Mouse (Mus musculus) hindbrain, embryonic 15.5 days (tissue): ENCODE measurements around the gene Wnt1. TPM values are rescaled to one million over a fixed set of nuclear protein-coding genes. Genes with fewer than 3 reads are reported as not detected.

Experiments
- ATAC-seq: fragments of 200-750 bp; cut with Nextera tagmentation; 2 replicates; pipeline ENCODE4 v1.8.0; 2017; ENCODE audit warnings: low read depth, moderate number of reproducible peaks, moderate TSS enrichment; ENCODE audit not compliant: low FRiP score
- H3K27ac ChIP-seq: fragments of 300-500 bp; sonication (generic); replicated peaks from 2 replicates; pipeline ENCODE4 v1.5.1; 2015; ENCODE audit warnings: mild to moderate bottlenecking, inconsistent platforms
- H3K27me3 ChIP-seq: fragments of 300-500 bp; sonication (generic); 2 replicates; pipeline ENCODE4 v1.6.1; 2015; ENCODE audit warnings: control low read depth, inconsistent platforms
- H3K36me3 ChIP-seq: fragments of 300-500 bp; sonication (generic); 2 replicates; pipeline ENCODE4 v1.6.1; 2015; ENCODE audit warnings: control low read depth, inconsistent platforms
- H3K4me1 ChIP-seq: fragments of 300-500 bp; sonication (generic); replicated peaks from 2 replicates; pipeline ENCODE4 v1.6.1; 2015; ENCODE audit warnings: control low read depth, inconsistent platforms
- H3K4me2 ChIP-seq: fragments of 300-500 bp; sonication (generic); 2 replicates; pipeline ENCODE4 v1.6.1; 2015; ENCODE audit warnings: moderate library complexity, mild to moderate bottlenecking, inconsistent platforms
- H3K4me3 ChIP-seq: fragments of 300-500 bp; sonication (generic); 2 replicates; pipeline ENCODE4 v1.5.1; 2015; ENCODE audit warnings: mild to moderate bottlenecking, inconsistent platforms
- H3K9ac ChIP-seq: fragments of 300-500 bp; sonication (generic); 2 replicates; pipeline ENCODE4 v1.6.1; 2015; ENCODE audit warnings: inconsistent platforms
- H3K9me3 ChIP-seq: fragments of 300-500 bp; sonication (generic); 2 replicates; pipeline ENCODE4 v1.6.1; 2016; ENCODE audit warnings: control low read depth, inconsistent platforms
- WGBS: fragments of 180-500 bp; shearing (Covaris S2); methylation state at CpG from one replicate; pipeline ENCODE4 v1.1.7; 2015; 5-methylcytosine and 5-hydroxymethylcytosine counted together
- polyA plus RNA-seq: library from polyadenylated mRNA; unstranded; fragments of >200 nt; fragmentation: Nextera tagmentation; extraction: Ambion mirVana; gene quantifications from 2 replicates; pipeline ENCODE4 v1.2.1, GENCODE M21; 2015

Gene Wnt1
- polyA plus RNA-seq, 1 experiment from 2014 or later, result 2.5 TPM

DNA sequence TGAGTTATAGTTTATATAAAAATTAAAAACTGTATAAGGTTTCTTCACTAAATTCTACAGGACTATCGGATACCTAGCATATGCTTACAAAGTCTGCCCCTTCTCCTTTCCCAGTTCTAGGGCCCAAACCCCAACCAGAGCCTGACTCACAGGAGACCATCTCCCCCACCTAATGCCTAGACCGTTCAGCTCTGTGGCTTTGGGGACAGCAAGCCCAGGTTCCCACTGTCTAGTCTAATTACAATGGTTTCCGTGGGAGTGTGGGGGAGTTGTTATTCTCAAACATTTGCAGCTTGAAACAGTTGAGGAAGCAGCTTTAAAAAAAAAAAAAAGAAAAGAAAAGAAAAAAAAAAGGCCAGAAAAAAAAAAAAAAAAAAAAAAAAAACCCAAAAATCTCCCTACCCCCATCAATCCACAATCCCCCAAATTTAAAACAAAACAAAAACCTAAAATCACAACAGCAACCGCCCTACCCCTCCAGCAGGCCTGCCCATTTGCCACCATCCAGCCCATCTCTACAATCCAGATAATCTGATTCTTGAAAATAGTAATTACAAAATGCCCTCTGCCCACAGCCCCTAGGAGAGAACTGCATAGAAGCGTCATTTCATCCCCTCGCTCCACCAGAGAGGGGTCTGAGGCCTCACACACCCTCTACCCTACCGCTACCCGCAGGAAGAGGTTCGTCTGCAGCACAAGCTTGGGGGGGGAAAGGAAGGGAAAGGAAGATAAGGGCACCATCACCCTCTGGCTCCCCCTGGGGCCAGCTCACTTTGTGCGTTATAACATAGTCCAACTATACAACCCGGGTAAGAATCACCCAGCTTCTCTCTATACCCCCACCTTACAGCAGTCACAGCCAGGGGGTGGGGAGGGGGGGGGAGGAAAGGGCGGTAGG lies 42.8 kb downstream of the Wnt1 start:
- Histone ChIP-seq H3K27ac (peak overlapping the region; percentile 89; the same call in 1 of the 2 replicates), H3K4me2 (peak overlapping the region; percentile 63; the same call in 1 of the 2 replicates), H3K9ac (no peak overlapping the region), H3K4me3 (no peak overlapping the region), H3K4me1 (peaks cover 11% of the 10 kb centered on the region), H3K36me3 (peaks cover 46% of the 10 kb centered on the region), H3K27me3 (no peaks in the 10 kb centered on the region), H3K9me3 (no peaks in the 10 kb centered on the region)
- WGBS, result 62% methylated on average over 12 of the region's 12 CpGs
- no peak for ATAC-seq

DNA sequence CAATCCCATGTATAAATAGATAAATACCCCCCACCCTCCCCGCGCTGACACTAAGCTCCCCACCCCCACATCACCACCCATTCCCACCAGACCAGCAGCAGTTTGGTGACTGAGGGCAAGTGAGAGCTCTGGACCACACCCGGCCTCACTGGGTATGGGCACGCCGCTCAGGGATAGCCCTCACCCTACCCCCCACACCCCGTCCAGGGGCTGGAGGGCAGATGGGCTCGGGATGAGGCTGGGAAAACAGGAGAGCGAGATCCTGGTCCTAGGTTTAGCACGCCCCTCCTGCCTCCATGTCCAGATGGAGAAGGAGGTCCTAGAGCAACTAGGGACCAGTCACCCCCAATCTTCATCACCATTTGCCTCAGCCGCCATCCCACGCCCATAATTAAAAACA lies 43.6 kb downstream of the Wnt1 start:
- no peaks in the 10 kb centered on the region for H3K9me3 ChIP-seq
- no peak overlapping the region for H3K27ac ChIP-seq
- H3K4me2 ChIP-seq, result no peak overlapping the region
- WGBS, result 91% methylated on average over 11 of the region's 11 CpGs
- H3K4me3 ChIP-seq, result no peak overlapping the region
- H3K4me1 ChIP-seq, result peaks cover 11% of the 10 kb centered on the region
- no peak for ATAC-seq
- H3K36me3 ChIP-seq, result peaks cover 55% of the 10 kb centered on the region
- no peak overlapping the region for H3K9ac ChIP-seq
- H3K27me3 ChIP-seq, result no peaks in the 10 kb centered on the region

GRCm38 (mm10) chr15:98834059-98834458 lies 44.4 kb downstream of the Wnt1 start:
- no peak for ATAC-seq

GRCm38 (mm10) chr15:98835291-98835690 lies 45.6 kb downstream of the Wnt1 start:
- H3K4me3 ChIP-seq, result no peak overlapping the region
- H3K4me1 ChIP-seq, result 0 out of 2 replicates have a peak, but pooled peaks cover 4% of the 10 kb centered on the region
- peaks cover 70% of the 10 kb centered on the region for H3K36me3 ChIP-seq
- WGBS, result 95% methylated on average over 14 of the region's 14 CpGs
- no peak overlapping the region for H3K9ac ChIP-seq
- no peak overlapping the region for H3K4me2 ChIP-seq
- no peak for ATAC-seq
- no peaks in the 10 kb centered on the region for H3K27me3 ChIP-seq
- no peaks in the 10 kb centered on the region for H3K9me3 ChIP-seq
- no peak overlapping the region for H3K27ac ChIP-seq

More at GRCm38 (mm10) chr15:98834059-98834458, 44.4 kb downstream of the Wnt1 start:
- Histone ChIP-seq H3K36me3 (peaks cover 58% of the 10 kb centered on the region), H3K4me3 (no peak overlapping the region), H3K4me2 (no peak overlapping the region), H3K27me3 (no peaks in the 10 kb centered on the region), H3K9me3 (no peaks in the 10 kb centered on the region), H3K9ac (no peak overlapping the region), H3K27ac (no peak overlapping the region), H3K4me1 (peaks cover 11% of the 10 kb centered on the region)
- WGBS, result 87% methylated on average over 13 of the region's 13 CpGs

DNA sequence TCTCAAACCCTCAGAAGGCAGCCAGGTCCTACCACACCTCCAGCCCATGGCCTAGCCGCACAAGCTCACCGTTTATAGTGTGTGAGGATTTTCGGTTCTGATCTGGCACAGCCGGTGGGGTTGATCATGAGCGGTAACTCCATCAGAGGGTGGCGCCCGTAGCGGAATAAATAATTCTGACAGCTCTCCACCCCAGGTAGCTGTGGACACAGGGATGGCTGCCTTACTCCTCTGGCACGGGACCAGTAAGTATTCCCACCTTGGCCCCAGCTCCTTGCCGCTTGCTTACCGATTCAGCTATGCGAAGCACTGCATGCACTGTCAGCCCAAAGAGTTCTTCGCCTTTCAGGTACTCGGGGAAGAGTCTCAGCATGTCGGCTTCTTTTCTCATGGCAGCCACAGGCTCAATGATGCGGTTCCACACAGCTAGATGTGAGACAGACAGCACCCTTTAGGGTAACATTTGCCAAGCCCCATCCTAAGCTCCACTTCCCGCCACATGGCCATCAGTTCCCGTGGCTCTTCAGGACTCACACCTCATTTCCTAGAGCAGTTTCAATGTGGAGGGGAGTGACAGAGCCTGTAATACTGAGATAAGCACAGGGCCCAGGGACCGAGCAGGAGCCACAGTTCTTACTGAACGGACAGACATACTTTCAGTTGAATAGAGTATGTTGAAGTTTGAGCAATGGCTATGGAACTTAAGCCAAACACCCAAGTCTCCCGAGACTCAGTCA lies 47.5 kb downstream of the Wnt1 start:
- Histone ChIP-seq H3K4me1 (no peaks in the 10 kb centered on the region), H3K4me2 (no peak overlapping the region), H3K27ac (no peak overlapping the region), H3K36me3 (peaks cover 89% of the 10 kb centered on the region), H3K4me3 (no peak overlapping the region), H3K9me3 (no peaks in the 10 kb centered on the region), H3K9ac (no peak overlapping the region), H3K27me3 (no peaks in the 10 kb centered on the region)
- 93% methylated on average over 21 of the region's 21 CpGs for WGBS
- no peak for ATAC-seq

GRCm38 (mm10) chr15:98837743-98838103 lies 48.1 kb downstream of the Wnt1 start:
- Histone ChIP-seq H3K27ac (no peak overlapping the region), H3K9ac (no peak overlapping the region), H3K9me3 (no peaks in the 10 kb centered on the region), H3K4me1 (no peaks in the 10 kb centered on the region), H3K4me3 (no peak overlapping the region), H3K36me3 (peaks cover 94% of the 10 kb centered on the region), H3K4me2 (no peak overlapping the region), H3K27me3 (no peaks in the 10 kb centered on the region)
- WGBS, result 77% methylated on average over 4 of the region's 4 CpGs
- no peak for ATAC-seq

- H3K4me1 ChIP-seq, result no peaks in the 10 kb centered on the region
- H3K27ac ChIP-seq, result no peak overlapping the region
- no peaks in the 10 kb centered on the region for H3K9me3 ChIP-seq
- no peak overlapping the region for H3K4me2 ChIP-seq
- peaks cover 94% of the 10 kb centered on the region for H3K36me3 ChIP-seq
- WGBS, result 91% methylated on average over 14 of the region's 14 CpGs
- H3K27me3 ChIP-seq, result no peaks in the 10 kb centered on the region
- H3K4me3 ChIP-seq, result no peak overlapping the region
- H3K9ac ChIP-seq, result no peak overlapping the region
- no peak for ATAC-seq
Observed at GRCm38 (mm10) chr15:98839161-98839560, 49.5 kb downstream of the Wnt1 start.

- Histone ChIP-seq H3K9me3 (no peaks in the 10 kb centered on the region), H3K27me3 (no peaks in the 10 kb centered on the region), H3K4me1 (no peaks in the 10 kb centered on the region), H3K27ac (no peak overlapping the region), H3K4me2 (no peak overlapping the region), H3K9ac (no peak overlapping the region), H3K36me3 (peaks cover 94% of the 10 kb centered on the region), H3K4me3 (no peak overlapping the region)
- 95% methylated on average over 30 of the region's 30 CpGs for WGBS
- ATAC-seq, result no peak
Observed at GRCm38 (mm10) chr15:98839671-98840585, 50.3 kb downstream of the Wnt1 start.

Other genes with a start within 250 kb of the Wnt1 start
- 64.7 and 65.6 TPM in 2 replicates for gene Ccnt1, start 218.9 kb upstream of the Wnt1 start, polyA plus RNA-seq
- not detected in 2 replicates for gene 4930415O20Rik, start 218.9 kb upstream of the Wnt1 start, polyA plus RNA-seq
- 10.6 and 13.1 TPM in 2 replicates for gene Adcy6, start 179.8 kb upstream of the Wnt1 start, polyA plus RNA-seq
- gene Cacnb3, start 159.0 kb upstream of the Wnt1 start, polyA plus RNA-seq, result 130 and 136 TPM in 2 replicates
- gene Ddx23, start 127.0 kb upstream of the Wnt1 start, polyA plus RNA-seq, result 19.4 and 24.8 TPM in 2 replicates
- 10.3 and 10.4 TPM in 2 replicates for gene Rnd1, start 112.4 kb upstream of the Wnt1 start, polyA plus RNA-seq
- 6.8 TPM in 2 replicates for gene Ccdc65, start 81.7 kb upstream of the Wnt1 start, polyA plus RNA-seq
- 5.7 TPM in 2 replicates for gene Fkbp11, start 61.7 kb upstream of the Wnt1 start, polyA plus RNA-seq
- 100.0 and 107 TPM in 2 replicates for gene Arf3, start 26.6 kb upstream of the Wnt1 start, polyA plus RNA-seq
- not detected in 2 replicates for gene Wnt10b, start 11.7 kb upstream of the Wnt1 start, polyA plus RNA-seq
- gene Ddn, start 19.6 kb downstream of the Wnt1 start, polyA plus RNA-seq, result 0.34 and 0.48 TPM in 2 replicates
- 73.4 and 75.3 TPM in 2 replicates for gene Prkag1, start 41.7 kb downstream of the Wnt1 start, polyA plus RNA-seq
- 10.6 and 11.4 TPM in 2 replicates for gene Kmt2d, start 81.3 kb downstream of the Wnt1 start, polyA plus RNA-seq
- 32.1 and 34.5 TPM in 2 replicates for gene Rhebl1, start 104.7 kb downstream of the Wnt1 start, polyA plus RNA-seq
- gene Dhh, start 108.7 kb downstream of the Wnt1 start, polyA plus RNA-seq, result 1.9 and 2.5 TPM in 2 replicates
- gene Lmbr1l, start 128.4 kb downstream of the Wnt1 start, polyA plus RNA-seq, result 26.8 and 29.3 TPM in 2 replicates
- gene Tuba1b, start 144.7 kb downstream of the Wnt1 start, polyA plus RNA-seq, result 1,411 and 1,419 TPM in 2 replicates
- gene Gm49450, start 163.7 kb downstream of the Wnt1 start, polyA plus RNA-seq, result not detected in 2 replicates
- gene Tuba1a, start 163.8 kb downstream of the Wnt1 start, polyA plus RNA-seq, result 14,750 and 15,534 TPM in 2 replicates
- gene Tuba1c, start 240.0 kb downstream of the Wnt1 start, polyA plus RNA-seq, result 22.5 and 25.3 TPM in 2 replicates